Mouse (Mus musculus): ENCODE measurements around the gene Spice1. TPM values are rescaled to one million over a fixed set of nuclear protein-coding genes. Genes with fewer than 3 reads are reported as not detected.

Spice1 gene
- polyA plus RNA-seq, 1 experiment from 2014 or later = 14.9 TPM

DNA sequence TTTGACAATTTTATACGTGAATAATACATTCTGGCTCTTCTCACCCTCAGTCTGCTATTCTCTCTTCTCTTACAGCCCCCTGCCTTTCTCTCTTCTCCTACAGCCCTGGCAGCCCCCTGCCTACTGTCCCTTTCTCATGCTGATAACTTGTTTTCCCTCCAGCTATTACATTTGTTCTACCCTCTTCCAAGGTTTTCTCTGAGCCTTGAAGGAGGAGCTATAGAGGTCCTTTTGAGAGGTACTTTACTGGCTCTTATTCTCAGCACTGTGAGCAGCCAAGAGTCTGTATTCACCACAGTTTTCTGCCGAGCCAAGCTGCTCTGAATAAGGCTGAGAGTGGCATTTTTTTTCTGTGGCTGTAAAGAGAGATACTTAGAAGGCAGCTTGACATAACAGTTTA, 36.6 kb downstream of the Spice1 start:
- Histone ChIP-seq H3K4me1 (replicated peaks) (peaks cover 12% of the 10 kb centered on the region), H3K27me3 (no peaks in the 10 kb centered on the region), H3K4me3 (replicated peaks) (no peak overlapping the region), H3K4me2 (replicated peaks) (no peak overlapping the region), H3K9me3 (no peaks in the 10 kb centered on the region), H3K9ac (replicated peaks) (no peak overlapping the region), H3K27ac (peak overlapping the region; percentile 8; the same call in 1 of the 2 replicates), H3K36me3 (peaks cover 25% of the 10 kb centered on the region)
- 11% methylated on average over 2 of the region's 2 CpGs for WGBS
- ATAC-seq = peak; percentile 84

DNA sequence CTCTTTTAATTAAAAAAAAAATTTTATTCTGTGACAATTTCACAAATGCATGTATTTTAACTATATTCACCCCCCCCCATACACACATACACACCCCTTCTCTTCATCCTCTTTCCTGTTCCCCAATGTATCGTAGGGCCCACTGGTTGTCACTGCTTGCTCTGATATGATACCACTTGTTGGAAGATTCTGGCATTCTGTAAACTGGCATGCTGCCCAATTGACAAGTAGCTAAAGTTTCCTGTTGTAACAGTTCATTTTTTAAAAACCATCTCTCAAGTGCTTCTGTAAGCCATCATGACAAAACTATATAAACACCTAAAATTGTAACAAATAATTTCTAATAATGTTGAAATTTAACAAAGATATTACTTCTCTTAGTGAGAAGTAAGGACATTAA, 37.3 kb downstream of the Spice1 start:
- Histone ChIP-seq H3K27ac (no peak overlapping the region), H3K36me3 (peaks cover 25% of the 10 kb centered on the region), H3K4me3 (replicated peaks) (no peak overlapping the region), H3K27me3 (no peaks in the 10 kb centered on the region), H3K4me2 (replicated peaks) (no peak overlapping the region), H3K9me3 (no peaks in the 10 kb centered on the region), H3K4me1 (replicated peaks) (peaks cover 12% of the 10 kb centered on the region), H3K9ac (replicated peaks) (no peak overlapping the region)
- ATAC-seq = no peak
- 97% methylated on average over 1 of the region's 1 CpGs for WGBS

DNA sequence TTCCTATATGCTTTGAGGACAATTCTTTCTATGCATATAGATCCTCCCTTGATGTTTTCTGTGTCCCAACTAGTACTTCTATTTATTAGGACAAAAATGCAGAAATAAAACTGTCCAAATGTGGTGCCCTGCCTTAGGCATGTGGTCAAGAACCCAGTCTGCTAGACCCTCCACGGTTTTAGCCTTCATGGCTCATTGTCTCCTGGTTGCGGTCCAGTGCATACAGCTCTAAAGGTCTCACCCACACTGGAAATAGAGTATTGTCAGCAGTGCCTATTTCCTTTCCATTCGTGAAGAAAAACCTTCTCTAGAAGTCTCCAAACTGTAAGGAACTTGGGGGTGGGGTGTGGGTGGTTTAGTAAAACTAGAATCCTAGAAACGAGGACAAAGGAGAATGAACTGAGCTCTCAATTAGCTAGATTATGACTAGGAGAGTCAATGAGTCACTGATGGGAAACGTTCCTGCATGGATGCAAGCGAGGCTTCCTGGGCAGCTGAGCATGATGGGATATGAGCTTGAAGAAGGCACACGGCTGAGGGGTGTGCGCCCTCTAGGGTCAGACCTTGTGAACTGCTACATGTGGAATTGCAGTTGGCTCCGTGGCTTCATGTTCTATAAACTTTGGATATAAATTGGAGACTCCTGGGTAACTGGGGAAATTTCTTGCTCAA, 45.1 kb downstream of the Spice1 start:
- H3K9ac ChIP-seq (replicated peaks) = no peak overlapping the region
- H3K27me3 ChIP-seq = no peaks in the 10 kb centered on the region
- peak overlapping the region; percentile 13; the same call in 1 of the 2 replicates for H3K4me2 ChIP-seq (replicated peaks)
- 39% methylated on average over 9 of the region's 9 CpGs for WGBS
- H3K4me1 ChIP-seq (replicated peaks) = peaks cover 7% of the 10 kb centered on the region
- H3K9me3 ChIP-seq = no peaks in the 10 kb centered on the region
- no peak overlapping the region for H3K27ac ChIP-seq
- no peak overlapping the region for H3K4me3 ChIP-seq (replicated peaks)
- peaks cover 25% of the 10 kb centered on the region for H3K36me3 ChIP-seq
- no peak for ATAC-seq

DNA sequence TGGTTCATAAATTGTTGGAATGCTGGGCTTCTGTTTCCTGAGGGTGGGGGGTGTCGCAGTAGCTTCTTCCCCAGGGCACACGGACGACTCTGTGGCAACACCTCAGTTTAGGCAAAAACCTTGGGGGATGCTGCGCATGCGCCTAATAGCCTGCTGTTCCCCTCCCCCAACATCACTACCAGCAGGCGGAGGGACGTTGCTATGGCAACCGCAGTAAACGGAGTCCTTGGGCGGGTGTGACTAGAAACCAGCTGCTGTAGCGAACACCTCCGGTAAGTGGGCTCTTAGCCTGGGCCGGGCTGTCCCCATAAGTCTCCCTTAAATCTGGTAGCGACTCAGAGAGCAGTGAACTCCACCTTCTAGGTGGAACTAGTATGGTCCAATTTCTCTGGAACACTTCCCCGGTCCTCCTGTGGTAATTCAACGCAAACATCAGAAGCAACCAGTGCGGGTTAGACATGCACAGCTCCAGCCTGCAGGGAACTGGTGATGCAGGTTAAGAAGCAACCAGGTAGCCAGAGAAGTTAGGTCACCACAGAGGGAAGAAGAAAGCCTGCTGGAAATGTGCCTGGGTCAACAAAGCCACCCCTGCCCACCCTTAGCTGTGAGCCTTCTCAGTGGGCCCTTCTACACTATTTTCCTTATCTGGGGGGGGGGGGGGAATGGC, 47.8 kb downstream of the Spice1 start, which contains the start of gene Cfap44:
Gene Cfap44 (plus strand): TSS at position 220 of the 667 bp plus-strand sequence.
- Histone ChIP-seq H3K4me1 (replicated peaks) (peaks cover 7% of the 10 kb centered on the region), H3K27ac (no peak within 1 kb of the TSS)
- WGBS = 1% methylated on average over 17 of the region's 17 CpGs

DNA sequence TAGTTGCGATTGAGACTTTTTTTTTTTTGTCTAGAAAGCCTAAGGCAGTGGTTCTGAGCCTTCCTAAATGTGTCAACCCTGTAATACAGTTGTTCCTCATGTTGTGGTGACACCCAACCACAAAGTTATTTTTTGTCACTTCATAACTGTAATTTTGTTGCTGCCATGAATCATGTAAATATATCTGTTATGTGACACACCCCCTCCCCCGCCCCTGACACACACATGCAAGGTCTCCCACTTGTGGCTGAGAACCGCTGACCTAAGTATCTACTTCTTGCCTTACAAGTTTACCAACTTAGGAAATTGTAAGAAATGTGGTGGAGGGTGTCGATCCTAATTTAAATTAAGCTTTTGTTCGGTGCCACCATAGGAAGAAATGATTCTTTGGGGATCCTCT, 58.0 kb downstream of the Spice1 start:
- Histone ChIP-seq H3K9me3 (no peaks in the 10 kb centered on the region), H3K9ac (replicated peaks) (no peak overlapping the region), H3K4me1 (replicated peaks) (no peaks in the 10 kb centered on the region), H3K4me2 (replicated peaks) (no peak overlapping the region), H3K4me3 (replicated peaks) (no peak overlapping the region), H3K27me3 (no peaks in the 10 kb centered on the region), H3K36me3 (no peaks in the 10 kb centered on the region), H3K27ac (no peak overlapping the region)
- WGBS = 97% methylated on average over 5 of the region's 5 CpGs
- no peak for ATAC-seq

More for the DNA sequence above, 47.8 kb downstream of the Spice1 start, which contains the start of gene Cfap44:
- peak; percentile 95 for ATAC-seq
- Histone ChIP-seq H3K4me3 (replicated peaks) (peak within 1 kb of the TSS; percentile 39), H3K27me3 (no peaks in the 10 kb centered on the region), H3K4me2 (replicated peaks) (peak within 1 kb of the TSS; percentile 55), H3K9ac (replicated peaks) (peak within 1 kb of the TSS; percentile 8; the same call in 1 of the 2 replicates), H3K9me3 (no peaks in the 10 kb centered on the region), H3K36me3 (peaks cover 5% of the 10 kb centered on the region)

DNA sequence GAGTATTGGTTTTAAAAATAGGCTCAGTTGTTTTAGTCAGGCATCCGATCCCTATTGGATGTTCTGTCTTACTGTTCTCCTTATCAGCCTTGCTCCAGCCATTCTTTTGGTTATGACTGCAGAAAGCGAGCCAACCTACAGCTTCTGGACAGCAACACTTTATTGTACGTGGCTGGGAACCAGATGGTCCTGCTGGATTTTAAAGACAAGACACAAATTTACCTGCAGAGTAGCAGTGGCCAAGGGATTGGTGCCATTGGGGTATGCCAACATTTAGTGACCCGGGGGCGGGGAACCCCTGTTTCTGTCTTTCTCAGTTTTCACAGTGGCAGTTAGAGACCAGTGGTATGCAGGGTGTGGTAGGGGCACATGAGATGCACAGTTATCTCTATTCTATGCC, 60.3 kb downstream of the Spice1 start:
- Histone ChIP-seq H3K27ac (no peak overlapping the region), H3K27me3 (no peaks in the 10 kb centered on the region), H3K4me1 (replicated peaks) (no peaks in the 10 kb centered on the region), H3K9me3 (no peaks in the 10 kb centered on the region), H3K9ac (replicated peaks) (no peak overlapping the region), H3K4me3 (replicated peaks) (no peak overlapping the region), H3K36me3 (no peaks in the 10 kb centered on the region), H3K4me2 (replicated peaks) (no peak overlapping the region)
- WGBS = 95% methylated on average over 5 of the region's 5 CpGs
- no peak for ATAC-seq

DNA sequence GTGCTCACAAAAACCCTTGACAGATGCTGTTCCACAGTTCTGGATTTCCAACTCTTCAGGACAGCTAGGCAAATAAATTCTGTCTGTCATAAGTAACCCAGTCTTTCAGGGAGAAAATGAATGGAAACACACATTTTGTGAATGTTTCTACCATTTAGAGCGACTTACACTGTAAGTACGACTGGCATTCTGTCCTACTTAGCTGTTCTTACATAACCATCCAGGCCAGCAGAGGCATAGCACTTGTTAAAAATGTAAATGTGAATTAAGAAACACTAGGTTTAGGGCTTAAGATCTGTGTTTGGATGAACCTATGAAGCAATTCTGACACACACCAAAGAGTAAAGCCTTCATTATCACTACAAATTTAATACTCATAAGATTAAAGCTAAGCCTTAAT, 61.4 kb downstream of the Spice1 start:
- Histone ChIP-seq H3K27me3 (no peaks in the 10 kb centered on the region), H3K27ac (no peak overlapping the region), H3K36me3 (no peaks in the 10 kb centered on the region), H3K9me3 (no peaks in the 10 kb centered on the region), H3K9ac (replicated peaks) (no peak overlapping the region), H3K4me3 (replicated peaks) (no peak overlapping the region), H3K4me1 (replicated peaks) (no peaks in the 10 kb centered on the region), H3K4me2 (replicated peaks) (no peak overlapping the region)
- ATAC-seq = no peak
- 96% methylated on average over 2 of the region's 2 CpGs for WGBS

DNA sequence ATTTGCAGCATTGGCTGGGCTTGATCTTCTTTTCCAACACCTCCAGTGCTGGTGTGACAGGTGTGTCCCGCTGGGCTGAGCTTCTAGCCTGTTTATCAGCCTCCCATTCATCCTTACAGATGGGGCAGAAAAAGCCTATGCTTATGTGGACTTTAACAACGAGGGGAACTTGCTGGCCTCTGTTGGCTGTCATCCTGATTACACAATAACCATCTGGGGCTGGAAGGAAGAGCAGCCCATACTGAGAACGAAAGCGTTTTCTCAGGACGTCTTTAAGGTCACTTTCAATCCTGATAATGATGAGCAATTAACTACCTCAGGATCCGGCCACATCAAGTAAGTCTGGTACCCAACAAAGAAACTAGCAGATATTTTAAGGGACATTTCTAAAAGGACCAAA, 63.3 kb downstream of the Spice1 start:
- Histone ChIP-seq H3K4me2 (replicated peaks) (no peak overlapping the region), H3K9ac (replicated peaks) (no peak overlapping the region), H3K4me1 (replicated peaks) (no peaks in the 10 kb centered on the region), H3K4me3 (replicated peaks) (no peak overlapping the region), H3K27me3 (no peaks in the 10 kb centered on the region), H3K36me3 (no peaks in the 10 kb centered on the region), H3K27ac (no peak overlapping the region), H3K9me3 (no peaks in the 10 kb centered on the region)
- ATAC-seq = no peak
- WGBS = 60% methylated on average over 6 of the region's 6 CpGs

DNA sequence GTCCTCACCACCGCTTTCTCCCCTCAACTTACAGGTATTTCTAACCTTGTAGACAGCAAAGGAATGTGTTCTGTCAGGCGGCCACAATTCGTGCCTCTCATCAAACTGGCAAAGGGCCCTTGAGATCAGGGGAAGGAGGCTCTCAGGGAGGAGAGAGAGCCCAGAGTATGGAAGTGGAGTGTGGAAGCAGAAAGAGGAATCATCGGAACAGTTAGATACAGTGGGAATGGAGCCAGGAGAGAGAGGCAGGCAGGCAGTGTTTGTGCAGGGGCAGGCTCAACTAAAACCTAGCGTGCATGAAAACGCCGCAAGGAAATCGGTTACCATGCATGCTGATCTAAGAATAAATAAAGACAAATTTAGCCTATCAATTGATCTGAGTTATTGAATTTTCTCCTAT, 70.7 kb downstream of the Spice1 start:
- Histone ChIP-seq H3K27me3 (no peaks in the 10 kb centered on the region), H3K9me3 (no peaks in the 10 kb centered on the region), H3K4me1 (replicated peaks) (no peaks in the 10 kb centered on the region), H3K9ac (replicated peaks) (no peak overlapping the region), H3K4me2 (replicated peaks) (no peak overlapping the region), H3K4me3 (replicated peaks) (no peak overlapping the region), H3K27ac (no peak overlapping the region), H3K36me3 (no peaks in the 10 kb centered on the region)
- ATAC-seq = no peak
- 77% methylated on average over 8 of the region's 8 CpGs for WGBS

DNA sequence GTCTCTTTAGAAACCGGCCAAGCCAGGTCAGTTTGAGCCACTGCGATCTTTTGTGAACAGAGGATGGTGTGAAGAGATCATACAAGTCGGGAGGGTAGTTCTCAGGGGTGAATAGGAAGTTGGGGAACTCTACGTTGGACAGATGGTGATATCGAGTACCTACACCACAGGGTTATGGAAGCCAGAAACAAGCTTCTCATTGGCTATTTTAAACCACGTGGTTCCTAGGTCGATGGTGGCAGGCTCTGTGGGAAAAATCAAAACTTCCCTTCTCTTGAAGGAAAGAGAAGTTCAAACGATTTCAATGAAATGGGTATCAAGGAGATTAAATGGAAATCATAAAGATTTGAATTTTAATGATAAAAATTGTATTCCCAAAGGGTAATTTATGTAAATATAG, 74.8 kb downstream of the Spice1 start:
- Histone ChIP-seq H3K4me2 (replicated peaks) (no peak overlapping the region), H3K36me3 (no peaks in the 10 kb centered on the region), H3K4me3 (replicated peaks) (no peak overlapping the region), H3K27me3 (no peaks in the 10 kb centered on the region), H3K4me1 (replicated peaks) (no peaks in the 10 kb centered on the region), H3K27ac (no peak overlapping the region), H3K9ac (replicated peaks) (no peak overlapping the region), H3K9me3 (no peaks in the 10 kb centered on the region)
- WGBS = 85% methylated on average over 8 of the region's 8 CpGs
- no peak for ATAC-seq

DNA sequence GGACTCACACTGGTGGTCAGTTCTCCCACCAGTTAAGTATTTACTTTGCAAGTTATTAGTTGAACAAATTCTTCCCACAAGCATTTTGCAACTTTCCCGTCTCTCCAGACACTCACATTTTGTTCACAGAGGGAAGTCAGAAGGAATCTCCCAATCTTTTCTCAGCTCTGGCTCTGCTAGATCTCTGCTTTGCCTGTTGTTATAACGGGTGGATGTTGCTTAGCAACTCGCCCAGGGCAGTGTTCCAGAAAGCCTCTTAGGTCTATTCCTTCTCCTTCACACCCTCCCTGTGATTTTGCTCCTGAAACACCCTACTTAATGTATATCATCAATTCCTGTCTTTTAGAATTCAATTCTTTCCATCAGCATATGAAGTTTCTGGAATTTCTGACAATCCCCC, 76.6 kb downstream of the Spice1 start:
- Histone ChIP-seq H3K27ac (no peak overlapping the region), H3K9ac (replicated peaks) (no peak overlapping the region), H3K27me3 (no peaks in the 10 kb centered on the region), H3K9me3 (no peaks in the 10 kb centered on the region), H3K4me2 (replicated peaks) (no peak overlapping the region), H3K4me3 (replicated peaks) (no peak overlapping the region), H3K4me1 (replicated peaks) (no peaks in the 10 kb centered on the region), H3K36me3 (no peaks in the 10 kb centered on the region)
- WGBS = 42% methylated on average over 3 of the region's 3 CpGs
- ATAC-seq = no peak

DNA sequence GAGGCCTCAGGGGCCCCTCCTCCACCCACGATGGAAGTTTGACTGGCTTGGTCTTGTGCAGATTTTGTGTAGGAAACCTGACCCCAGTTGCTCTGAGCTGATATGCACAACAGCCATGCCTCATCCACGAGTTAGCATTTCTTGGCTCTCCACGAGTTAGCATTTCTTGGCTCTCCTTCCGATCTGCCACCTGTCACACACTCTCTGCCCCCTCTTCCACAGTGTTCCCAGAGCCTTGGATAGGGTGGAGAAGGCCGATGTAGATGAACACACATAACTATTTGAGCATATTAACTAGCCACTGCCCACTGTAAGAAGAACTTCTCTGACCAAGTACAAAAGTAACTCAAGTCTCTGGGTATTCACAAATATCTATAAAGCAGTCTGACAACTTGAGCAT, 81.5 kb downstream of the Spice1 start:
- ATAC-seq = no peak
- 92% methylated on average over 5 of the region's 5 CpGs for WGBS
- H3K9me3 ChIP-seq = no peaks in the 10 kb centered on the region

More for the DNA sequence above, 81.5 kb downstream of the Spice1 start:
- no peaks in the 10 kb centered on the region for H3K27me3 ChIP-seq
- 0 out of 2 replicates have a peak, but pooled peaks cover 5% of the 10 kb centered on the region for H3K4me1 ChIP-seq (replicated peaks)
- H3K27ac ChIP-seq = no peak overlapping the region
- H3K4me3 ChIP-seq (replicated peaks) = no peak overlapping the region
- no peak overlapping the region for H3K4me2 ChIP-seq (replicated peaks)
- no peaks in the 10 kb centered on the region for H3K36me3 ChIP-seq
- H3K9ac ChIP-seq (replicated peaks) = no peak overlapping the region
